Mouse (Mus musculus) cerebellum, adult 18-20 months (tissue): ENCODE results near the gene Tipin.

Experiments used
- DNase-seq, 2 experiments: peaks; one replicate each; pipeline ENCODE4 v3.0.0; 2021

Tipin gene

GRCm38 (mm10) chr9:64349490-64349889 is 68.1 kb downstream of the Tipin start:
- no peak for DNase-seq

- DNase-seq: no peak
Observed at GRCm38 (mm10) chr9:64351191-64351590, 69.8 kb downstream of the Tipin start.
